18 mouse cellular contexts compared by ENCODE assay signal in genomic region chr16:34901031-34901430, GRCm38 (mm10).
DNase-seq lines count a peak whose midpoint lies in the region; ATAC-seq and TF ChIP-seq lines count a peak whose summit lies in the region.
"Had no signal": no experiment of that assay in that cellular context is flagged by ENCODE, and none has a peak within 500 bp of the region (broad histone marks: within the 10 kb centered on the region; RNA-seq: fewer than 3 reads in every experiment).

No protein-coding gene starts in this region.

- H3K9ac ChIP-seq in intestine, embryonic 15.5 days = no peak overlapping the region
- no peak overlapping the region for H3K9ac ChIP-seq in intestine, postnatal 0 days (ENCODE audit: low read depth, low read length)
- H3K9ac ChIP-seq: forebrain, postnatal 0 days; hindbrain, embryonic 14.5 days; limb, embryonic 15.5 days had no signal

- DNase-seq in heart, adult 11 months = peak; percentile 74
- DNase-seq in heart, postnatal 36 days = no peak
- peak; percentile 44 for DNase-seq in retina, adult 2 months (ENCODE audit: low read depth, low spot score)
- DNase-seq in retina, embryonic 14.5 days (ENCODE audit: low spot score) = no peak
- DNase-seq in right cerebral cortex, postnatal 25 days = no peak
- DNase-seq: forebrain, postnatal 0 days; gastrocnemius, postnatal 36 days; kidney, adult 11 months; midbrain, embryonic 14.5 days; thymus, postnatal 14 days had no signal

- peaks cover 20% of the 10 kb centered on the region for H3K4me1 ChIP-seq in intestine, embryonic 15.5 days (replicated peaks)
- H3K4me1 ChIP-seq in intestine, postnatal 0 days (replicated peaks; ENCODE audit: control insufficient read depth, insufficient read depth, low read length) = 0 out of 2 replicates have a peak, but pooled peaks cover 7% of the 10 kb centered on the region

- 0 out of 2 replicates have a peak overlapping the region, but pooled peaks have one; percentile 44 for H3K27ac ChIP-seq in intestine, embryonic 15.5 days
- no peak overlapping the region for H3K27ac ChIP-seq in intestine, postnatal 0 days (ENCODE audit: low read depth, low read length)
- H3K27ac ChIP-seq: embryonic facial prominence, embryonic 13.5 days; hindbrain, embryonic 14.5 days; limb, embryonic 15.5 days had no signal

- no peaks in the 10 kb centered on the region for H3K9me3 ChIP-seq in intestine, embryonic 15.5 days
- H3K9me3 ChIP-seq in intestine, postnatal 0 days (ENCODE audit: control insufficient read depth) = no peaks in the 10 kb centered on the region
- H3K9me3 ChIP-seq: embryonic facial prominence, embryonic 13.5 days; G1E; limb, embryonic 15.5 days had no signal

- intact Hi-C loops in heart, postnatal 36 days (cut with DNase I) = no loop called here

- no peak overlapping the region for H3K4me3 ChIP-seq in intestine, embryonic 15.5 days (replicated peaks)
- H3K4me3 ChIP-seq in intestine, postnatal 0 days (ENCODE audit: low read depth, low read length) = no peak overlapping the region
- H3K4me3 ChIP-seq: embryonic facial prominence, embryonic 13.5 days; limb, embryonic 15.5 days; myocyte had no signal

- no peak for TF ChIP-seq CTCF in intestine, postnatal 0 days (IDR thresholded peaks at IDR 0.05; ENCODE audit: low read depth)

- ATAC-seq in intestine, embryonic 15.5 days = no peak
- ATAC-seq in intestine, postnatal 0 days = no peak
- ATAC-seq: activated CD4-positive, CD25-positive, alpha-beta regulatory T cell, adult 4 months; forebrain, postnatal 0 days had no signal

- 51% methylated on average over 2 of the region's 2 CpGs for WGBS in intestine, embryonic 15.5 days
- WGBS in intestine, postnatal 0 days = 36% methylated on average over 2 of the region's 2 CpGs

- H3K27me3 ChIP-seq in intestine, embryonic 15.5 days (replicated peaks) = no peaks in the 10 kb centered on the region; the same call in 1 of the 2 replicates
- H3K27me3 ChIP-seq in intestine, postnatal 0 days (replicated peaks; ENCODE audit: control insufficient read depth, insufficient read depth, low read length) = no peaks in the 10 kb centered on the region
- H3K27me3 ChIP-seq: embryonic facial prominence, embryonic 13.5 days had no signal

- H3K4me2 ChIP-seq in intestine, embryonic 15.5 days (replicated peaks) = no peak overlapping the region
- no peak overlapping the region for H3K4me2 ChIP-seq in intestine, postnatal 0 days (replicated peaks; ENCODE audit: low read depth)
- H3K4me2 ChIP-seq: embryonic facial prominence, embryonic 13.5 days; hindbrain, embryonic 14.5 days; limb, embryonic 15.5 days had no signal

- H3K36me3 ChIP-seq in intestine, embryonic 15.5 days = no peaks in the 10 kb centered on the region
- no peaks in the 10 kb centered on the region for H3K36me3 ChIP-seq in intestine, postnatal 0 days (ENCODE audit: control insufficient read depth, insufficient read depth)
- H3K36me3 ChIP-seq: embryonic facial prominence, embryonic 13.5 days; G1E; limb, embryonic 15.5 days had no signal

Comparison
In these comparisons a context has a peak if more than half of its experiments do, and no peak if none do; other contexts are left out.
1. DNase-seq: peak in heart, adult 11 months (single experiment) and retina, adult 2 months (single experiment); none in heart, postnatal 36 days (0 of 2), retina, embryonic 14.5 days (single experiment) and right cerebral cortex, postnatal 25 days (single experiment).